Mouse (Mus musculus) forebrain, embryonic 14.5 days (tissue): ENCODE results near the gene Zbtb9. TPM values are rescaled to one million over a fixed set of nuclear protein-coding genes. Genes with fewer than 3 reads are reported as not detected.

ENCODE experiments used
- ATAC-seq: fragments of 200-750 bp; cut with Nextera tagmentation; 2 replicates; pipeline ENCODE4 v1.8.0; 2017; ENCODE audit warnings: mild to moderate bottlenecking, moderate library complexity
- DNase-seq: peaks from one replicate; pipeline ENCODE4 v3.0.0-alpha.2; 2015; ENCODE audit warnings: low spot score
- H3K27ac ChIP-seq: fragments of 300-500 bp; sonication (generic); 2 replicates; pipeline ENCODE4 v1.5.1; 2014; ENCODE audit warnings: low read depth, mild to moderate bottlenecking, control low read depth, low read length, moderate library complexity
- H3K27me3 ChIP-seq: fragments of 300-500 bp; sonication (generic); replicated peaks from 2 replicates; pipeline ENCODE4 v1.6.1; 2014; ENCODE audit warnings: low read length, control low read depth, mixed read lengths; ENCODE audit not compliant: control insufficient read depth, insufficient read depth
- H3K36me3 ChIP-seq: fragments of 300-500 bp; sonication (generic); 2 replicates; pipeline ENCODE4 v1.6.1; 2014; ENCODE audit warnings: low read length, control low read depth; ENCODE audit not compliant: control insufficient read depth, insufficient read depth
- H3K4me1 ChIP-seq: fragments of 300-500 bp; sonication (generic); 2 replicates; pipeline ENCODE4 v1.6.1; 2014; ENCODE audit warnings: antibody characterized with exemption, low read length, control low read depth; ENCODE audit not compliant: control insufficient read depth, insufficient read depth
- H3K4me2 ChIP-seq: fragments of 300-500 bp; sonication (generic); 2 replicates; pipeline ENCODE4 v1.6.1; 2014; ENCODE audit warnings: mild to moderate bottlenecking, control low read depth, low read length
- H3K4me3 ChIP-seq: fragments of 300-500 bp; sonication (generic); 2 replicates; pipeline ENCODE4 v1.5.1; 2014; ENCODE audit warnings: low read depth, low read length, control low read depth
- H3K9ac ChIP-seq: fragments of 300-500 bp; sonication (generic); 2 replicates; pipeline ENCODE4 v1.6.1; 2014; ENCODE audit warnings: mild to moderate bottlenecking, low read length, control low read depth, moderate library complexity
- H3K9me3 ChIP-seq: fragments of 300-500 bp; sonication (generic); replicated peaks from 2 replicates; pipeline ENCODE4 v1.6.1; 2016; ENCODE audit warnings: low read length, control low read depth, mixed read lengths; ENCODE audit not compliant: control insufficient read depth
- WGBS: fragments of 180-500 bp; shearing (Covaris S2); extraction: QIAGEN DNeasy Blood & Tissue Kit; methylation state at CpG from one replicate; pipeline ENCODE4 v1.1.7; 2014; 5-methylcytosine and 5-hydroxymethylcytosine counted together
- polyA plus RNA-seq: library from polyadenylated mRNA; unstranded; fragments of >200 nt; fragmentation: Nextera tagmentation; extraction: Ambion mirVana; gene quantifications from 2 replicates; pipeline ENCODE4 v1.2.1, GENCODE M21; 2014

Gene Zbtb9
- polyA plus RNA-seq, 1 experiment from 2014 or later = 9.1 TPM

DNA sequence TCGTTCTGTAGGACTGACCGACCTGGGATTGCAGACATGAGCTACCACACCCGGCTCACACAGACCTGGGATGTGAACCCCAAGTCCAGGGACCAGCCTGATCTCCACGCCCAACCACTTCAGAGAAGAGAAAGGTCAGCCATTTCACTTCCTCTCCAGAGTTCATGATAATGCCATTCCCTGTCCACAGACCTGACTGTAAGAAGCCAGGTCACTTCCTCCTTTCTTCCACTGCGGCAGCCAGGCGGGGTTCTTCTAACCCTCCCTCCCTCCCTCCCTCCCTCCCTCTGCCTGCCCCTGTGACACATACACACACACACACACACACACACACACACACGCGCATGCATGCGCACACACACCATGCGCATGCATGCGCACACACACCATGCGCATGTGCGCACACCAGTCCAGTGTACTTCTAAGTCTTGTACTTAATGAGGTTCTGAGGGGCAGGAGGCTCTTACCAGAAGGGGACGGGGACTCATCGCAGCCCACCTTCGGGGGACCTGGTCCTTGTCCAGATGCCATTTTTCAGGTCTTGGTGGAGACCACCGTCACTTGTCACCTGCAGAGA lies 52.4 kb downstream of the Zbtb9 start:
- no peak overlapping the region for H3K9ac ChIP-seq
- DNase-seq (no peak), ATAC-seq (no peak)
- no peaks in the 10 kb centered on the region for H3K9me3 ChIP-seq
- H3K4me1 ChIP-seq = peaks cover 5% of the 10 kb centered on the region; the same call in 1 of the 2 replicates
- peaks cover 38% of the 10 kb centered on the region for H3K36me3 ChIP-seq
- H3K4me3 ChIP-seq = no peak overlapping the region
- H3K27ac ChIP-seq = no peak overlapping the region
- H3K27me3 ChIP-seq = no peaks in the 10 kb centered on the region
- H3K4me2 ChIP-seq = no peak overlapping the region
- 95% methylated on average over 17 of the region's 17 CpGs for WGBS

DNA sequence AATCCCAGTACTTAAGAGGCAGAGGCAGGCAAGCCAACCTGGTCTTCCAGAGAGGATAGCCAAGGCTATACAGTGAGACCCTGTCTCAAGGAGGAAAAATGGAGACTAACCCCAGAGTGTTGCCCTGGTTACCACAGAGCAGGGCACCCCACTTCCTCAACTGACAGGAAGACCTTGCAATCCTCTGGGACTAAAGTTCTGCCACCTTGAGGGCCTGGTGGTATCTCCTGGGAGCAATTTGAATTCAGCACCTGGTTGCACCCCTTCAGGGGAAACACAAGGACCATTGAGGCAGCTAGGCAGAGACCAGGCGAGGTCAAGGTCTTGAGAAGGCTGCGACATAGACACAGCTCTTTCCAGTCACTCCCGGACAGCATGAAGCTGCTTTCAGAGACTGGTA lies 53.0 kb downstream of the Zbtb9 start:
- 94% methylated on average over 3 of the region's 3 CpGs for WGBS
- no peak for ATAC-seq

DNA sequence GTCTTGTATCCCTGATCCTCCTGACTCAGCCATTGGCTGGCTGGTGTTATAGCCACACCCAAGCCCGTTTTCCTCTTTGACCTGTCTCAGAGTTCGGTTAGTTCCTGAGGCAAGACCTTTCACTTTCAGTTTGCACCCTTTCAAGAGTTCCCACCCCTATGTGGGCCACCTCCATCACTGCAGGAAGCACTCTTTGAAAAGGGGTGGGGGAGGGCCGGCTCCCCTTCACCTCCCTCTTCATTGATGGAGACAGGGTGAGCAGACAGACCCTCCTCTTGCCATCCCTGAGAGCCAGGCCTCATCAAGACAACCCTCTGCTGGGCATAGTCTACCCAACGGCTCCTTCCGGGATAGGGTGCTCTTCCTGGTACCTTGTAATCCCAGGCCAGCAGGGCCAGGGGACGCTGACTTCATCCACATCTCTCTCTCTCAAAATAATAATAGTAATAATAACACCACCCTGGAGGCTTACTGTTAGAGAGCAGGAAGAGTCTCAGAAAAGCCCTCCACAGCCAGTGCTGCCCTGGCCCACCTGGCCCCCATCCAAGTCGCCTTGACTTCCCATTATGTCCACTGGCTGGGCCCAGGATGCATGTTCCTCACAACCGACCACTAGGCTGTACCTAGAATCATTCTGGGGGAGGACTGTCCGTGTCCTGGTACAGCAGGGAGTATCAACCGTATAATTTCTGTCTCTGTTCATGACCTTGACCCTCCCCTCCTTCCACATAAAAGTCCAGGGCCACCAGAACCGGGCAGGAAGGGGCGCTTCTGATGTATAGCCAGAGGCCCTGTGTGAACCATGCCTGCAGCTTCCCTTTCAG lies 54.7 kb downstream of the Zbtb9 start:
- Histone ChIP-seq H3K9ac (peak overlapping the region; percentile 98), H3K4me3 (peak overlapping the region; percentile 63), H3K4me2 (peak overlapping the region; percentile 92), H3K36me3 (peaks cover 15% of the 10 kb centered on the region), H3K27me3 (no peaks in the 10 kb centered on the region), H3K4me1 (peaks cover 5% of the 10 kb centered on the region; the same call in 1 of the 2 replicates), H3K9me3 (no peaks in the 10 kb centered on the region), H3K27ac (0 out of 2 replicates have a peak overlapping the region, but pooled peaks have one; percentile 58)
- 39% methylated on average over 12 of the region's 12 CpGs for WGBS
- DNase-seq (no peak), ATAC-seq (peak; percentile 27)

More for the DNA sequence above, 53.0 kb downstream of the Zbtb9 start:
- Histone ChIP-seq H3K9ac (no peak overlapping the region), H3K36me3 (peaks cover 32% of the 10 kb centered on the region), H3K4me1 (peaks cover 5% of the 10 kb centered on the region; the same call in 1 of the 2 replicates), H3K4me2 (no peak overlapping the region), H3K9me3 (no peaks in the 10 kb centered on the region), H3K27me3 (no peaks in the 10 kb centered on the region), H3K27ac (no peak overlapping the region), H3K4me3 (no peak overlapping the region)
- no peak for DNase-seq

DNA sequence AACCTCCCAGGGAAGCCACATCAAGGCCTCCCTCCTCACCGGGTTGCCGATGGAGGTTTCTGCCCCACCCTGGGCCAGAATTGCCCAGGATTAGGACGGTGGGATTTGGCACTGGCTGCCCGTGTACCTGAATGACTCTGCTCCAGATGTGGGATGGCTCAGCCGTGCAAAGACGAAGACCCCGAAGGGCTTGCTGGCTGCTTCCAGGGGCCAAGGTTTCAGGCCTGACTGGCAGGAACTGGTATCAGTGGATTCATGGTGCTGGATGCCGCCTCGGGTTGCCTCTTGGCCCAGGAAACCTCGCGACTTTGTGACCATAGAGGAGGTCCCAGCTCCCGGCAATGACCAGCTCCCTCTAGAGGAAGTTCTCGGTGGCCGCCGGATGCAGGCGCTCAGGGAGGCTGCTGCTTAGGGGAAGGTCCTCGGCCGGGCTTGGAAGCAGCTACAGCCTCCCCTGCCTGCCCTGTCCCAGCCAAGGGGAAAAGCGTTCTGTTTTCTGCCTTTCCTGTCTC lies 55.4 kb downstream of the Zbtb9 start:
- H3K9me3 ChIP-seq = no peaks in the 10 kb centered on the region
- H3K9ac ChIP-seq = peak overlapping the region; percentile 98
- peak; percentile 81 for ATAC-seq
- H3K27ac ChIP-seq = peak overlapping the region; percentile 58; the same call in 1 of the 2 replicates
- H3K27me3 ChIP-seq = no peaks in the 10 kb centered on the region
- H3K4me1 ChIP-seq = peaks cover 5% of the 10 kb centered on the region; the same call in 1 of the 2 replicates
- peak; percentile 88 for DNase-seq
- H3K4me2 ChIP-seq = peak overlapping the region; percentile 92
- peaks cover 11% of the 10 kb centered on the region for H3K36me3 ChIP-seq
- under 1% methylated on average over 17 of the region's 19 CpGs for WGBS
- H3K4me3 ChIP-seq = peak overlapping the region; percentile 63

DNA sequence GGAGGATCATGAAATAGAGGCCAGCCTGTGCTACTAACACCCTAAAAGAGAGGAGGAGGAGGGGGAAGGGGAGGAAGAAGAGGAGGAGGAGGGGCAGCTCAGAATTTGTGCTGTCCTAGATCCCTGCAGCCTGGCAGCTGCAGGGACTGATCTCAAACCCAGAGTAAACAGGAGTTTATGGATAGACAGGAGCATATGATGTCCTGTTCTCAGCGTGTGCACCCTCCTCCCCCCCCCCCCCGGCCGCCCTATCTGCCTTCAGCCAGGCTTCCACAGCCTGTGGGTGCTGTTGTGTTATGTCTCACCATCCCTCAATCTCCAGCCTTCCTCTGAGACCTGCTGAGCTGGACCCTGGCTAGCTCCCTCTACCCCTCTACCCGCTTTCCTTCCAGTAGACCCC lies 55.9 kb downstream of the Zbtb9 start, which contains the start of gene Bak1:
Gene Bak1 (minus strand): TSS at position 101 of the 400 bp plus-strand sequence.
- peak within 1 kb of the TSS; percentile 92 for H3K4me2 ChIP-seq
- H3K27me3 ChIP-seq = no peaks in the 10 kb centered on the region
- H3K9me3 ChIP-seq = no peaks in the 10 kb centered on the region
- H3K4me3 ChIP-seq = peak within 1 kb of the TSS; percentile 63
- 0 out of 2 replicates have a peak, but pooled peaks have one; percentile 11 for ATAC-seq
- H3K27ac ChIP-seq = peak within 1 kb of the TSS; percentile 58; the same call in 1 of the 2 replicates
- DNase-seq = no peak
- peak within 1 kb of the TSS; percentile 98 for H3K9ac ChIP-seq
- H3K36me3 ChIP-seq = peaks cover 6% of the 10 kb centered on the region; the same call in 1 of the 2 replicates
- WGBS = 46% methylated on average over 4 of the region's 4 CpGs
- peaks cover 5% of the 10 kb centered on the region; the same call in 1 of the 2 replicates for H3K4me1 ChIP-seq

DNA sequence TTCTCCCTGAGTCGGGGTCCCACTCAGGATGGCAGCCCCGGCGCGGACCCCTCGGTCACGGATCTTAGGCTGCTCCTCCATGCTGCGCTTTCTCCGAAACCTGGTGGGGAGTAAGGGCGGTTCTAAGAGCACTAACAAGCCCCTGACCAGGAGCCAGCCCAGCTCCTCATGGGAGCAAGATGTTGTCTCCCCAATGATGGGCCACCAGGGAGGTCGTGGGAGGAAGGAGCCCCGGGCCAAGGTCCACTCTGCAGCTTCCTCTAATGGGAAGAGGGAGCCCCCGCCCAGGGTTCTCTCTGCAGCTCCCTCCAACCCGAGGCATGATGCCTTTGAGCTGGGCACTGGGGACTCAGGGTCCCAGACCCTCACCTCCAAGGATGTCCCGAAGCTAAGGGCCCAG lies 56.5 kb downstream of the Zbtb9 start:
- Histone ChIP-seq H3K27me3 (no peaks in the 10 kb centered on the region), H3K4me2 (no peak overlapping the region), H3K9ac (no peak overlapping the region), H3K36me3 (0 out of 2 replicates have a peak, but pooled peaks cover 5% of the 10 kb centered on the region), H3K4me3 (no peak overlapping the region), H3K4me1 (peaks cover 5% of the 10 kb centered on the region; the same call in 1 of the 2 replicates), H3K9me3 (no peaks in the 10 kb centered on the region), H3K27ac (no peak overlapping the region)
- DNase-seq = no peak
- 86% methylated on average over 14 of the region's 14 CpGs for WGBS
- no peak for ATAC-seq

DNA sequence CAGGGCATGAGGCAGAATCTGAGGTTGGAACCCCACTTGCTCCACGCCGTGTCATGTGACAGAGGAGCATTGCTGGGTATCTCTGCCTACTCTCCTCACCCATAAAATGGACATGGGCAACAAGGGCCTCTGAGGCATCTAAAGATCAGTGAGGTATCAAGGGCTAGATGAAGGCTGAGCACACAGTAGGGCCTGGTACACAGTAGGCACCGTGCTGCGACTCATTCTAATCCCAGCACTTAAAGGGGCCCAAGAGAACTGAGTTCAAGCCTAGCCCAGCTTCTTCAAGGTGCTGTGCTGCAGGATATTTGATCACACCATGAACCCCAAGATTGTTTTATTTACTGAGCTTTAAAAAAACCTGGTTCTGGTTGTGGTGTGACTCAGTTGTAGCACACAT lies 57.9 kb downstream of the Zbtb9 start:
- WGBS = 90% methylated on average over 4 of the region's 4 CpGs

DNA sequence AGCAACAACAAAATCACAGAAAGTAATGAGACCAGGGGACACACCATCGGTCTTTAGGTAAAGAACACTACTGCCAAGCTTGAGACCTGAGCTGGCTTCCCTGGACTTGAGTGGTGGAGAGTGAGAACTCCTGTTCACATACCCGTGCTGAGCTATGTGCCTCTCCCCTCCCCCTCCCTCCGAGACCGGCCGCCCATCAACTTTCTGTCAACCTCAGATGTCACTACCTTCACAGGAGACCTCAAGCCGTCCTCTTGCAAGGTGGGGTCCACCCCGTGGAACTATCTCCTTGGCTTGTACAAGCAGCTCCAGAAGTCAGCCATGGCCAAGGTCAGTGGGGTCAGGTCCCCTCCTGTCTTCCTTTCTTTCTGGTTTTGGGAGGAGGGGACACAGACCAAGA lies 59.4 kb downstream of the Zbtb9 start:
- WGBS = 60% methylated on average over 7 of the region's 7 CpGs
- Histone ChIP-seq H3K27ac (no peak overlapping the region), H3K4me2 (no peak overlapping the region), H3K27me3 (no peaks in the 10 kb centered on the region), H3K4me1 (peaks cover 4% of the 10 kb centered on the region; the same call in 1 of the 2 replicates), H3K9me3 (no peaks in the 10 kb centered on the region), H3K36me3 (no peaks in the 10 kb centered on the region), H3K4me3 (no peak overlapping the region), H3K9ac (no peak overlapping the region)
- ATAC-seq (no peak), DNase-seq (no peak)

More for the DNA sequence above, 57.9 kb downstream of the Zbtb9 start:
- H3K27me3 ChIP-seq = no peaks in the 10 kb centered on the region
- ATAC-seq (no peak), DNase-seq (no peak)
- H3K4me2 ChIP-seq = no peak overlapping the region
- H3K27ac ChIP-seq = no peak overlapping the region
- peaks cover 5% of the 10 kb centered on the region; the same call in 1 of the 2 replicates for H3K4me1 ChIP-seq
- H3K9me3 ChIP-seq = no peaks in the 10 kb centered on the region
- H3K9ac ChIP-seq = no peak overlapping the region
- no peak overlapping the region for H3K4me3 ChIP-seq
- no peaks in the 10 kb centered on the region for H3K36me3 ChIP-seq
